10 mouse cellular contexts compared by ENCODE assay signal in the genomic region with DNA sequence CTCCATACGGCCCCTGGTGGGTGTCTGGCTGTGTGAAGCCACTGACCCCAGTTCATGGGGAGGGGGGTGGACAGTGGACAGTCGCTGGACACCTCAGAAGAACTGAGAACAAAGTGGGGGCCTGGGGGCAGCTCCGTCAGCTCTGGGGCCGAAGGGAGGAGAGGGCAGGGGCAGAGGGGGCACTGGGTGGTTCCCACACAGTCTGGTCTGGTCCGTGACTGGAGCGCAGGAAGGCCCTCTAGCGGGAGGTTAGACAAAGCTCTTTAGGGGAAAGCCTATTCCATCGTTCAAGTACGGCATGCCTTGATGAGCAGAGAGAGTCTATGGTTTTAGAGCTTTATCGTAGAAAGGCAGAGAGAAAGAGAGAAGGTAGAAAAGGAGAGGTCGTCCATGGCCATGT.
DNase-seq lines count a peak whose midpoint lies in the region; ATAC-seq lines count a peak whose summit lies in the region.
"Had no signal": no experiment of that assay in that cellular context is flagged by ENCODE, and none has a peak within 500 bp of the region (broad histone marks: within the 10 kb centered on the region; RNA-seq: fewer than 3 reads in every experiment).

No protein-coding gene starts in this region.

- peaks cover 3% of the 10 kb centered on the region; the same call in 1 of the 2 replicates for H3K4me1 ChIP-seq in kidney, embryonic 14.5 days (ENCODE audit: control insufficient read depth, insufficient read depth, low read length)
- H3K4me1 ChIP-seq in neural tube, embryonic 11.5 days (ENCODE audit: control insufficient read depth, insufficient read depth, low read length) = no peaks in the 10 kb centered on the region
- H3K4me1 ChIP-seq in neural tube, embryonic 15.5 days = peaks cover 42% of the 10 kb centered on the region
- H3K4me1 ChIP-seq in midbrain, embryonic 12.5 days = peaks cover 23% of the 10 kb centered on the region

- H3K27ac ChIP-seq in kidney, embryonic 14.5 days (ENCODE audit: low read depth, low read length) = no peak overlapping the region; the same call in 1 of the 2 replicates
- H3K27ac ChIP-seq in neural tube, embryonic 11.5 days (ENCODE audit: low read depth, low read length) = no peak overlapping the region
- no peak overlapping the region for H3K27ac ChIP-seq in neural tube, embryonic 15.5 days (replicated peaks)
- no peak overlapping the region for H3K27ac ChIP-seq in midbrain, embryonic 12.5 days (replicated peaks)

- peak; percentile 55 for DNase-seq in adrenal gland, postnatal 14 days
- no peak for DNase-seq in adrenal gland, adult 18-20 months (ENCODE audit: low spot score in 2 of 2)
- DNase-seq in kidney, adult 8-10 months = no peak
- peak; percentile 43 for DNase-seq in neural tube, embryonic 11.5 days (ENCODE audit: low spot score)
- DNase-seq: gastrocnemius, postnatal 10 days; liver had no signal

- no peak overlapping the region for H3K9ac ChIP-seq in kidney, embryonic 14.5 days (ENCODE audit: low read depth, low read length)
- no peak overlapping the region for H3K9ac ChIP-seq in neural tube, embryonic 11.5 days (ENCODE audit: low read length)
- H3K9ac ChIP-seq in neural tube, embryonic 15.5 days (replicated peaks) = no peak overlapping the region
- H3K9ac ChIP-seq in midbrain, embryonic 12.5 days (replicated peaks) = no peak overlapping the region

- no peaks in the 10 kb centered on the region for H3K27me3 ChIP-seq in kidney, embryonic 14.5 days (ENCODE audit: control insufficient read depth, insufficient read depth, low read length)
- H3K27me3 ChIP-seq in neural tube, embryonic 11.5 days (ENCODE audit: control insufficient read depth, insufficient read depth, low read length) = no peaks in the 10 kb centered on the region
- H3K27me3 ChIP-seq in neural tube, embryonic 15.5 days (replicated peaks) = no peaks in the 10 kb centered on the region
- H3K27me3 ChIP-seq in midbrain, embryonic 12.5 days = no peaks in the 10 kb centered on the region

- H3K4me2 ChIP-seq in kidney, embryonic 14.5 days (replicated peaks; ENCODE audit: low read depth, low read length) = peak overlapping the region; percentile 18; the same call in 1 of the 2 replicates
- no peak overlapping the region for H3K4me2 ChIP-seq in neural tube, embryonic 11.5 days (ENCODE audit: low read depth)
- no peak overlapping the region for H3K4me2 ChIP-seq in neural tube, embryonic 15.5 days
- no peak overlapping the region; the same call in 1 of the 2 replicates for H3K4me2 ChIP-seq in midbrain, embryonic 12.5 days (replicated peaks)

- H3K9me3 ChIP-seq in kidney, embryonic 14.5 days (ENCODE audit: control insufficient read depth, low read length) = no peaks in the 10 kb centered on the region
- H3K9me3 ChIP-seq in neural tube, embryonic 11.5 days (ENCODE audit: control insufficient read depth, low read length) = no peaks in the 10 kb centered on the region
- no peaks in the 10 kb centered on the region for H3K9me3 ChIP-seq in neural tube, embryonic 15.5 days (replicated peaks)
- no peaks in the 10 kb centered on the region for H3K9me3 ChIP-seq in midbrain, embryonic 12.5 days

- peak; percentile 61; the same call in 1 of the 2 replicates for ATAC-seq in kidney, embryonic 14.5 days (ENCODE audit: low FRiP score, low TSS enrichment)
- ATAC-seq in neural tube, embryonic 11.5 days (ENCODE audit: insufficient read depth, low FRiP score, low TSS enrichment) = no peak
- no peak for ATAC-seq in neural tube, embryonic 15.5 days (ENCODE audit: low FRiP score)
- ATAC-seq in midbrain, embryonic 12.5 days (ENCODE audit: low FRiP score, low read depth) = peak; percentile 54; the same call in 1 of the 2 replicates
- no peak for ATAC-seq in cerebellum, adult (ENCODE audit: insufficient number of reproducible peaks, low FRiP score, low TSS enrichment)

- 27% methylated on average over 11 of the region's 11 CpGs for WGBS in kidney, embryonic 14.5 days
- WGBS in neural tube, embryonic 11.5 days = 39% methylated on average over 11 of the region's 11 CpGs
- WGBS in neural tube, embryonic 15.5 days = 41% methylated on average over 11 of the region's 11 CpGs
- WGBS in midbrain, embryonic 12.5 days = 42% methylated on average over 11 of the region's 11 CpGs

- H3K4me3 ChIP-seq in kidney, embryonic 14.5 days (ENCODE audit: low read length) = no peak overlapping the region
- no peak overlapping the region for H3K4me3 ChIP-seq in neural tube, embryonic 11.5 days (ENCODE audit: low read depth, low read length)
- H3K4me3 ChIP-seq in neural tube, embryonic 15.5 days (replicated peaks) = no peak overlapping the region
- H3K4me3 ChIP-seq in midbrain, embryonic 12.5 days = no peak overlapping the region

- H3K36me3 ChIP-seq in kidney, embryonic 14.5 days (ENCODE audit: control insufficient read depth, insufficient read depth, low read length) = peaks cover 3% of the 10 kb centered on the region; the same call in 1 of the 2 replicates
- H3K36me3 ChIP-seq in neural tube, embryonic 11.5 days (ENCODE audit: control insufficient read depth, insufficient read depth, low read length) = no peaks in the 10 kb centered on the region
- H3K36me3 ChIP-seq in neural tube, embryonic 15.5 days = peaks cover 2% of the 10 kb centered on the region; the same call in 1 of the 2 replicates
- peaks cover 12% of the 10 kb centered on the region; the same call in 1 of the 2 replicates for H3K36me3 ChIP-seq in midbrain, embryonic 12.5 days

Comparison
In these comparisons a context has a peak if more than half of its experiments do, and no peak if none do; other contexts are left out.
1. DNase-seq: peak in adrenal gland, postnatal 14 days (single experiment) and neural tube, embryonic 11.5 days (single experiment); none in adrenal gland, adult 18-20 months (0 of 2) and kidney, adult 8-10 months (0 of 2).
2. ATAC-seq: peak in kidney, embryonic 14.5 days (single experiment) and midbrain, embryonic 12.5 days (single experiment); none in neural tube, embryonic 11.5 days (single experiment), neural tube, embryonic 15.5 days (single experiment) and cerebellum, adult (single experiment).